Mouse (Mus musculus) ES-Bruce4 (cell line): ENCODE measurements around the gene Gucy2c.

Experiments used
- CTCF ChIP-seq: IDR thresholded peaks from one replicate; pipeline ENCODE4 v1.8.1; 2011; ENCODE audit warnings: low read depth, low read length
- EP300 ChIP-seq: IDR thresholded peaks from 2 replicates; pipeline ENCODE4 v1.6.1; 2011; ENCODE audit warnings: low read depth, low read length; ENCODE audit not compliant: insufficient read depth

DNA sequence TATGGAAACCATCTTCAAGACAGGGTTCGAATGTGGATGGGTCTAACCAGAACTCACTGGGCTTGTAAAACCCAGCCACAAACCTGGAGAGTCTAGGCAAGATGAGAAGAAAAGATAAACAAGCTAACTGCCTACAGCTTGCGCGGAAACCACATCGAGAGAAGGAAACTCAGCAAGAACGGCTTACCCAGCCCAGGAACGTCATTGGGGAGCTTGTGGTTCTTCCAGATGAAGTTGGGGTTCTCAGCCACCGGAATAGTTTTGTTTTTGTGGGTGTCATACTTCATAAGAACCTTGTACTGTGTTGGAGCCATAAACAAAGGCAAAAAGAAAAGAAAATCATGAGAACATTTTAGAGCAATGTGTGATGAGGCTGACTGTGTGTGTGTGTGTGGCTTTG lies 37.8 kb downstream of the Gucy2c start:
- TF ChIP-seq EP300 (no peak), CTCF (no peak)
